Mouse (Mus musculus) bone marrow macrophage, adult 2 months (primary cell): ENCODE measurements at regions not wholly inside any gene's neighbourhood (a gene's known extent, or its start where the extent isn't known, plus 50 kb on each side); places are given as distances from the start of the nearest gene placed in this dataset.

Source experiments
- H3K27ac ChIP-seq: 2 replicates; pipeline ENCODE4 v1.5.1; 2012; ENCODE audit warnings: low read depth, low read length; ENCODE audit not compliant: insufficient read depth
- H3K4me1 ChIP-seq: 2 replicates; pipeline ENCODE4 v1.6.1; 2012; ENCODE audit warnings: low read length; ENCODE audit not compliant: control insufficient read depth, insufficient read depth
- H3K4me3 ChIP-seq: 2 replicates; pipeline ENCODE4 v1.5.1; 2012; ENCODE audit warnings: mild to moderate bottlenecking, low read length, moderate library complexity; ENCODE audit not compliant: insufficient read depth
- CTCF ChIP-seq: IDR thresholded peaks from 2 replicates; pipeline ENCODE4 v1.5.1; 2012; ENCODE audit warnings: low read depth, mild to moderate bottlenecking, low read length, moderate library complexity
- POLR2A ChIP-seq: IDR thresholded peaks from 2 replicates; pipeline ENCODE4 v1.6.1; 2012; ENCODE audit warnings: mild to moderate bottlenecking, low read depth, low read length, borderline replicate concordance

- TF ChIP-seq POLR2A = no peak
- TF ChIP-seq CTCF = no peak
- Histone ChIP-seq H3K4me3 (no peak overlapping the region), H3K27ac (no peak overlapping the region), H3K4me1 (no peaks in the 10 kb centered on the region)
Measured at GRCm38 (mm10) chr6:98629646-98630045, 287.1 kb upstream of the Gm765 start.

- TF ChIP-seq CTCF (no peak), POLR2A (no peak)
- H3K4me1 ChIP-seq = no peaks in the 10 kb centered on the region
- H3K4me3 ChIP-seq = no peak overlapping the region
- no peak overlapping the region for H3K27ac ChIP-seq
Measured at GRCm38 (mm10) chr6:98626435-98626834, 283.9 kb upstream of the Gm765 start.

- no peak for TF ChIP-seq POLR2A
- no peak for TF ChIP-seq CTCF
- no peaks in the 10 kb centered on the region for H3K4me1 ChIP-seq
- no peak overlapping the region for H3K4me3 ChIP-seq
- no peak overlapping the region for H3K27ac ChIP-seq
Measured at GRCm38 (mm10) chr6:98620886-98621285, 278.3 kb upstream of the Gm765 start.

- Histone ChIP-seq H3K4me3 (no peak overlapping the region), H3K4me1 (no peaks in the 10 kb centered on the region), H3K27ac (no peak overlapping the region)
- TF ChIP-seq CTCF (no peak), POLR2A (no peak)
Measured at GRCm38 (mm10) chr6:98613030-98613429, 270.5 kb upstream of the Gm765 start.

GRCm38 (mm10) chr6:98609133-98609532, 266.6 kb upstream of the Gm765 start:
- Histone ChIP-seq H3K27ac (no peak overlapping the region), H3K4me3 (no peak overlapping the region), H3K4me1 (no peaks in the 10 kb centered on the region)
- no peak for TF ChIP-seq CTCF
- no peak for TF ChIP-seq POLR2A

GRCm38 (mm10) chr6:98606680-98607079, 264.1 kb upstream of the Gm765 start:
- Histone ChIP-seq H3K27ac (no peak overlapping the region), H3K4me1 (no peaks in the 10 kb centered on the region), H3K4me3 (no peak overlapping the region)
- no peak for TF ChIP-seq POLR2A
- TF ChIP-seq CTCF = no peak

GRCm38 (mm10) chr6:98597612-98598011, 255.1 kb upstream of the Gm765 start:
- H3K27ac ChIP-seq = no peak overlapping the region
- no peak overlapping the region for H3K4me3 ChIP-seq
- no peaks in the 10 kb centered on the region for H3K4me1 ChIP-seq
- TF ChIP-seq POLR2A (no peak), CTCF (no peak)

- no peaks in the 10 kb centered on the region for H3K4me1 ChIP-seq
- H3K27ac ChIP-seq = no peak overlapping the region
- TF ChIP-seq CTCF (no peak), POLR2A (no peak)
- H3K4me3 ChIP-seq = no peak overlapping the region
Measured at GRCm38 (mm10) chr6:98590989-98591388, 248.4 kb upstream of the Gm765 start.

- Histone ChIP-seq H3K4me3 (no peak overlapping the region), H3K27ac (no peak overlapping the region), H3K4me1 (no peaks in the 10 kb centered on the region)
- TF ChIP-seq POLR2A (no peak), CTCF (no peak)
Measured at GRCm38 (mm10) chr6:98588979-98589378, 246.4 kb upstream of the Gm765 start.

GRCm38 (mm10) chr6:98584541-98584940, 242.0 kb upstream of the Gm765 start:
- Histone ChIP-seq H3K27ac (no peak overlapping the region), H3K4me3 (no peak overlapping the region), H3K4me1 (no peaks in the 10 kb centered on the region)
- no peak for TF ChIP-seq POLR2A
- TF ChIP-seq CTCF = no peak

GRCm38 (mm10) chr6:98582826-98583225, 240.3 kb upstream of the Gm765 start:
- no peak overlapping the region for H3K4me3 ChIP-seq
- no peak overlapping the region for H3K27ac ChIP-seq
- no peak for TF ChIP-seq CTCF
- TF ChIP-seq POLR2A = no peak
- H3K4me1 ChIP-seq = no peaks in the 10 kb centered on the region
